Mouse (Mus musculus): ENCODE data around the gene Ugt1a9. TPM values are rescaled to one million over a fixed set of nuclear protein-coding genes. Genes with fewer than 3 reads are reported as not detected.
A peak's percentile ranks its signal among the peaks of the same experiment; 100 is the strongest.
"Not testable (repeated sequence)": the region's sequence is repeated elsewhere in the genome, so short reads cannot be mapped to it uniquely, and the experiment has no call there.

The Ugt1a9 gene
- polyA plus RNA-seq, 1 experiment from 2014 or later: not detected

GRCm38 (mm10) chr1:88121521-88121920 is 50.9 kb downstream of the Ugt1a9 start:
- H3K4me1 ChIP-seq; H3K27ac ChIP-seq; H3K27me3 ChIP-seq (ENCODE audit: low read depth, poor library complexity, severe bottlenecking); H3K4me3 ChIP-seq; H3K36me3 ChIP-seq; DNase-seq (ENCODE audit: low spot score); H3K9me3 ChIP-seq (replicated peaks): not testable (repeated sequence)
- no CpG with 5 or more reads among the region's 1 CpGs for WGBS

DNA sequence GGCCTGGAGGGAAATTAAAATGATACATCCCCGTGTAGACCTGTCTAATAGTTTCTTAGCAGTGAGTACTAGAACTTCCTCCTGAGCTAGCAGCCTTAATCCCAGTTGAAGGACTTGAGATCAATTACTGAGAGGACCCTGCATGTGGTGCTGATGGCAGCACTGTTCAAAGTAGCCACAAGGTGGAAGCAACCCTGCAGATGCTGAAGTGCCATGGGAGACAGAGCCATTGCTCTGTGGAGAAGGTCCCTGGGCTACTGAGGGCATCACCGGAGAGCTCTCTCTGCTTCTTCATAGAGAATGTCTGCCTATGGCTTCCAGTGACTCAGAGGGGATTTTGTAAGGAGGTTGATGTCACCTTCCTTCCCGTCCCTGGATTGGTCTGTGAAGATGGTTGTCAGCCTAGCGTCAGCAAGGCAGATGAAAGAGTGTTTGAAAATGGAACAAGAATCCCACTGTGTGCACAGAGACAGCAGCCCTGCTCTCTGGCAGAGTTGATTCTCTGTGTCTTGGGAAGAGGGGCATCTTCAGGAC is 55.3 kb downstream of the Ugt1a9 start:
- 81% methylated on average over 4 of the region's 4 CpGs for WGBS

DNA sequence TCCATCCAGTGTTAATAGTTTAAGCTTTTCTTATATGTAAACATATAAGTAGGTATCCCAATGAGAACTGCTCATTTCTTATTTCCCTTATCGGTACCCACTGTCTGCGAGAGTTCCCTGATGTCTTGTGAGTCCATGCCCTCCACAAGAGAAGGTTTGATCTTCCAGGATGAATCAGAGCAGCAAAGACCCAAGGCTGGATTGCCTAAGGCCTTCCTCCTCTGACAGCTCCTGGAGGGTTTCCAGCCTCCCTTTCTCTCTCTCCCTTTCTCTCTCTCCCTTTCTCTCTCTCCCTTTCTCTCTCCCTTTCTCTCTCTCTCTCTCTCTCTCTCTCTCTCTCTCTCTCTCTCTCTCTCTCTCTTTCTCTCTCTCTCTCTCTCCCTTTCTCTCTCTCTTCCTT is 58.5 kb downstream of the Ugt1a9 start:
- H3K4me3 ChIP-seq; H3K4me1 ChIP-seq; H3K27ac ChIP-seq; H3K27me3 ChIP-seq (ENCODE audit: low read depth, poor library complexity, severe bottlenecking); H3K9me3 ChIP-seq (replicated peaks); DNase-seq (ENCODE audit: low spot score); H3K36me3 ChIP-seq: not testable (repeated sequence)
- 83% methylated on average over 2 of the region's 2 CpGs for WGBS

More for the DNA sequence above, 55.3 kb downstream of the Ugt1a9 start:
- not testable (repeated sequence) for H3K27me3 ChIP-seq (ENCODE audit: low read depth, poor library complexity, severe bottlenecking); H3K9me3 ChIP-seq (replicated peaks); H3K4me3 ChIP-seq; H3K36me3 ChIP-seq; H3K4me1 ChIP-seq; H3K27ac ChIP-seq; DNase-seq (ENCODE audit: low spot score)

DNA sequence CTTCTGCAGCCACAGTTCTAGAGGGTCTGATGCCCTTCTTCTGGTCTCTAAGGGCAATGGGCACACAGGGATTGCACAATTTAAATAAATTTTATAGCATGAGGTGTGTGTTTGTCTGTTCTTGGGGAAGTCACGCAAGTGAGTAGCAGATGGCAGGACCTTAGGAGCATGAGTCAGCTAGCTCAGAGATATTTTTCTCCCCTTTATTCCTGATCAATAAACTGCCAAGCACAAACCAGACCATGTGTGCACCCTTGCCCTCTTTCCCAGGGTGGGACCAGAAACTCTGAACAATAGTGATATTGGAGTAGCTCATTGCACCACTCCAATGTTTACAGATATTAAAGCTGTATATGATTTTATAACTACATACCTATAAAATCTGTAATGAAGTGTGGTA is 59.6 kb downstream of the Ugt1a9 start:
- H3K4me1 ChIP-seq; DNase-seq (ENCODE audit: low spot score); H3K4me3 ChIP-seq; H3K36me3 ChIP-seq; H3K27me3 ChIP-seq (ENCODE audit: low read depth, poor library complexity, severe bottlenecking); H3K27ac ChIP-seq; H3K9me3 ChIP-seq (replicated peaks): not testable (repeated sequence)
- WGBS: 78% methylated on average over 1 of the region's 1 CpGs

DNA sequence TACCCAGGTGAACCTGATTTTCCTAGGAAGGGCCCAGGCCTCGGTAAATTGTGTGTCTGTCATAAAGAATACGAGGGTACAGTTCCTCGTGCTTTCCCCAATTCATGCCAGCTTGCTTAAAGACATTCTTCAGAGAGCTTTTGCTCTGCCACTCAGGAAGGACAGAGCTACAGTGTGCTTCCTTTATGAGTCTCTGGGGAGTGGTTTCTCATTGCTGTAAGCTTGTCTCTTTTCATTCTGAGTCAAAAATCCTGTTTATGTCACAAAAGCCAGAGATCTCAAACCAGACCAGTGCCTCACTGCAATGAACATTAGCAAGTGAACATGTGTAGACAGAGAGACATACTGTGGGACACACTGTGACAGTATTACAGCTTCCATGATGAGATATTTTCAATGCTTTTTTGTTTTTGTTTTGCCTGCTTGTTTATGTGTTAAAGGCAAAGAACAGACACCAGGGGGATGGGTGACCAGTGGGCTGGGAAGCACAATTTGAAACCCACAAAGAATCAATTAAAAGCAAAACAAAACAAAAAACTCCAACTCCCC is 63.4 kb downstream of the Ugt1a9 start:
- DNase-seq (ENCODE audit: low spot score): no peak
- H3K27ac ChIP-seq: no peak overlapping the region
- no peaks in the 10 kb centered on the region for H3K27me3 ChIP-seq (ENCODE audit: low read depth, poor library complexity, severe bottlenecking)
- no peak overlapping the region for H3K4me3 ChIP-seq
- no peaks in the 10 kb centered on the region for H3K9me3 ChIP-seq (replicated peaks)
- H3K4me1 ChIP-seq: peaks cover 6% of the 10 kb centered on the region; the same call in 1 of the 2 replicates
- 71% methylated on average over 3 of the region's 3 CpGs for WGBS
- no peaks in the 10 kb centered on the region for H3K36me3 ChIP-seq

- H3K27ac ChIP-seq; DNase-seq (ENCODE audit: low spot score): not testable (repeated sequence)
- 61% methylated on average over 5 of the region's 5 CpGs for WGBS
Observed at GRCm38 (mm10) chr1:88134457-88135011, 63.9 kb downstream of the Ugt1a9 start, which contains the start of gene Ugt1a6a. Ugt1a6a (plus strand) TSS chr1:88134809.

DNA sequence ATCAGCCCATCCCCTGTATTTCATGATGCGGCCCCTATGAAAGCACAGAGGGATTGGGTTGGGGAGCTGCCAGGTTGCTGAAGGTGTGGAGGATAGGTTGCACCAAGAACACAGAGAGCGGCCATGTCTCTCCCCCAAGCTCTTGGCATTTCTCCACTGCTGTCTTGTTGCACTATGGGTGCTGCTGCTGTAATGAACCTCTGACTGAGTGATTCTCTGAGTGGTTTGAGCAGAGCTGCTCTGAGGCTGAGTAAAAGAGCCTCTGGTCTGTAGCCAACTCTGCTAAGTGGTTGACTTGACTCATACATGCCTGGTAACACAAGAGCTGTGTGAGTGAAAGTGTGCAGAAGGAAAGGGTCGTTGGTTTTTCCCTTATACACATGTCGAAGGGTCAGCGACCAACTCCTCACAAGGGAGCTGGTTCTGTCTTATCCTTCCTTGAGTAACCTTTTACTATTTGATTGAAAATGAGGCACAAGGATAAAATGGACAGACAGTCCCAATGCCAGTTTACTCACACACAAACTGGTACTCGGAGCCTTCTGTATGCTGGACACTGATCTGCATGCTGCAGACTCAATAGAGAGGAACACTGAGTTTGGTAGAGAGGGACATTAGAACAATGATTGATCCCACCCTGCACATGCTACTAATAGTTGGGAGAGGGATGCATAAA is 64.8 kb downstream of the Ugt1a9 start:
- 97% methylated on average over 6 of the region's 6 CpGs for WGBS
- not testable (repeated sequence) for H3K4me1 ChIP-seq; H3K4me3 ChIP-seq; DNase-seq (ENCODE audit: low spot score); H3K36me3 ChIP-seq; H3K27me3 ChIP-seq (ENCODE audit: low read depth, poor library complexity, severe bottlenecking); H3K27ac ChIP-seq; H3K9me3 ChIP-seq (replicated peaks)

More at GRCm38 (mm10) chr1:88134457-88135011, 63.9 kb downstream of the Ugt1a9 start, which contains the start of gene Ugt1a6a:
- H3K4me1 ChIP-seq; H3K9me3 ChIP-seq (replicated peaks); H3K27me3 ChIP-seq (ENCODE audit: low read depth, poor library complexity, severe bottlenecking); H3K4me3 ChIP-seq; H3K36me3 ChIP-seq: not testable (repeated sequence)

- Histone ChIP-seq H3K36me3 (no peaks in the 10 kb centered on the region), H3K27me3 (ENCODE audit: low read depth, poor library complexity, severe bottlenecking) (no peaks in the 10 kb centered on the region), H3K4me1 (peaks cover 6% of the 10 kb centered on the region; the same call in 1 of the 2 replicates), H3K27ac (no peak overlapping the region), H3K4me3 (no peak overlapping the region), H3K9me3 (replicated peaks) (no peaks in the 10 kb centered on the region)
- DNase-seq (ENCODE audit: low spot score): no peak
- 86% methylated on average over 2 of the region's 2 CpGs for WGBS
Observed at GRCm38 (mm10) chr1:88136646-88137045, 66.0 kb downstream of the Ugt1a9 start.

GRCm38 (mm10) chr1:88137264-88137663 is 66.7 kb downstream of the Ugt1a9 start:
- Histone ChIP-seq H3K36me3 (no peaks in the 10 kb centered on the region), H3K27me3 (ENCODE audit: low read depth, poor library complexity, severe bottlenecking) (no peaks in the 10 kb centered on the region), H3K27ac (no peak overlapping the region), H3K4me3 (no peak overlapping the region), H3K4me1 (peaks cover 6% of the 10 kb centered on the region; the same call in 1 of the 2 replicates), H3K9me3 (replicated peaks) (no peaks in the 10 kb centered on the region)
- DNase-seq (ENCODE audit: low spot score): no peak
- WGBS: 92% methylated on average over 3 of the region's 3 CpGs

DNA sequence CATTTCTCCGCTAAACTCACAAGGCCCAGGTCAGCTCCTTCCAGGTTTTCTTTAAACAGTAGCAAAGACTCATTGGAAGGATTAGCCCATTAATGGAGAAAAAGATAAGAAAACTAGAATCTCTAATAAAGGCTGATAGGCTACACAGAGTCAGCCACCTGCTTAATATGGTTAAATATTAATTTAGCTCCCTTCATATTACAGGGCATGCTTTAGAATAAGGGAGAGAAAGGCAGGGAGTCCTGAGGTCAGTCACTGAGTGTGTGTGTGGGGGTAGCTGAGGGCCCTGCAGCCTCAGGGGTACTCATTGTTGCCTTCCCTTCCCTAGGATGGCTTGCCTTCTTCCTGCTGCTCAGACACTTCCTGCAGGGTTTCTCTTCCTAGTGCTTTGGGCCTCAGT is 67.5 kb downstream of the Ugt1a9 start:
- 94% methylated on average over 1 of the region's 1 CpGs for WGBS
- Histone ChIP-seq H3K27me3 (ENCODE audit: low read depth, poor library complexity, severe bottlenecking) (no peaks in the 10 kb centered on the region), H3K4me1 (peaks cover 6% of the 10 kb centered on the region; the same call in 1 of the 2 replicates), H3K4me3 (no peak overlapping the region), H3K36me3 (no peaks in the 10 kb centered on the region), H3K27ac (no peak overlapping the region), H3K9me3 (replicated peaks) (no peaks in the 10 kb centered on the region)
- DNase-seq (ENCODE audit: low spot score): no peak

- 85% methylated on average over 1 of the region's 1 CpGs for WGBS
- not testable (repeated sequence) for H3K9me3 ChIP-seq (replicated peaks); H3K27ac ChIP-seq; H3K4me1 ChIP-seq; H3K4me3 ChIP-seq; H3K27me3 ChIP-seq (ENCODE audit: low read depth, poor library complexity, severe bottlenecking); H3K36me3 ChIP-seq; DNase-seq (ENCODE audit: low spot score)
Observed at GRCm38 (mm10) chr1:88140492-88140891, 69.9 kb downstream of the Ugt1a9 start.

GRCm38 (mm10) chr1:88143966-88144675 is 73.5 kb downstream of the Ugt1a9 start:
- 4% methylated on average over 5 of the region's 5 CpGs for WGBS
- peak; percentile 45 for DNase-seq (ENCODE audit: low spot score)

GRCm38 (mm10) chr1:88145278-88145677 is 74.7 kb downstream of the Ugt1a9 start:
- DNase-seq (ENCODE audit: low spot score); H3K4me1 ChIP-seq; H3K4me3 ChIP-seq; H3K36me3 ChIP-seq; H3K9me3 ChIP-seq (replicated peaks); H3K27me3 ChIP-seq (ENCODE audit: low read depth, poor library complexity, severe bottlenecking); H3K27ac ChIP-seq: not testable (repeated sequence)
- WGBS: 54% methylated on average over 2 of the region's 2 CpGs

More at GRCm38 (mm10) chr1:88143966-88144675, 73.5 kb downstream of the Ugt1a9 start:
- H3K4me3 ChIP-seq; H3K4me1 ChIP-seq; H3K9me3 ChIP-seq (replicated peaks); H3K36me3 ChIP-seq; H3K27me3 ChIP-seq (ENCODE audit: low read depth, poor library complexity, severe bottlenecking); H3K27ac ChIP-seq: not testable (repeated sequence)

Measured in limb, embryonic 10.5 days (tissue).